Mouse (Mus musculus) frontal cortex, postnatal 25 days (tissue): ENCODE results near the gene Sox9.

Experiments
- DNase-seq, 2 experiments: peaks; one replicate each; pipeline ENCODE4 v3.0.0; 2022; ENCODE audit warnings: low spot score in 2 of 2

Gene Sox9

GRCm38 (mm10) chr11:112798831-112799382 lies 16.9 kb downstream of the Sox9 start:
- DNase-seq: no peak

GRCm38 (mm10) chr11:112801189-112801818 lies 19.3 kb downstream of the Sox9 start:
- DNase-seq: no peak

- DNase-seq: no peak
Measured at GRCm38 (mm10) chr11:112807838-112808506, 25.9 kb downstream of the Sox9 start.

- DNase-seq: no peak
Measured at GRCm38 (mm10) chr11:112810447-112811151, 28.6 kb downstream of the Sox9 start.

DNA sequence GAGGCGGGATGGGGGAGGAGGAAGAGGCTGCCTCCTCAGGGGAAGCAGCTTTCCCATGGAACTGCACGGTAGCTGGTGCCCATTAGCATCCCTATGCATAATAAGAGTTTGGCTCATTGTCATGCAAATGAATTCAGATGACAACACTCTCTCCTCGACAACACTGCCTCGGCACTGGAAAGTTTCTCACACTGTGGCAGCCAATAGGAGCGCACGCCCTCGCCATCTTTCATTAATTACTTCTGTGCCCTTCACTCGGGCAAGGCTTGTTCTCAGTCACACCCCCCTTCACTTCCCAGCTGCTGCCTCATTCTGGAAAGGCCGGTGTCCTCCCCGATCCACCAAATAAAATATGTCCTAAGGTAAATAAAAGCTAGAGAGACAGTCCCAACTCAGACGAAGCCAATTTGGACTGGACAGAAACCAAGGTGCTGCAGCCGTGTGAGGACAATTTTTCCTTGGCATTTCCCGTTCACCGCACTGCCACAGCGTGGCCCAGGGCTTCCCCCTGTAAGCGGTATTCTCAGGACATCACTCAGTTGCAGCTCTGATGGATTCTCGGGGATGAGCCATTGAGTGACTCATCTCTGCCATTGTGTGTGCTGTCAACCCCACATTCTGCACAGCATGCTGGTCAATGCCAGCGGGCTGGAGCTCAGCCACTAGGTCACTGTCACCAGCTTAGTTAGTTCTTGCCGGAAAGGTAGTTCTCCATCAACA lies 29.3 kb downstream of the Sox9 start:
- peak in 1 of 2 experiments; percentile 38 for DNase-seq

DNA sequence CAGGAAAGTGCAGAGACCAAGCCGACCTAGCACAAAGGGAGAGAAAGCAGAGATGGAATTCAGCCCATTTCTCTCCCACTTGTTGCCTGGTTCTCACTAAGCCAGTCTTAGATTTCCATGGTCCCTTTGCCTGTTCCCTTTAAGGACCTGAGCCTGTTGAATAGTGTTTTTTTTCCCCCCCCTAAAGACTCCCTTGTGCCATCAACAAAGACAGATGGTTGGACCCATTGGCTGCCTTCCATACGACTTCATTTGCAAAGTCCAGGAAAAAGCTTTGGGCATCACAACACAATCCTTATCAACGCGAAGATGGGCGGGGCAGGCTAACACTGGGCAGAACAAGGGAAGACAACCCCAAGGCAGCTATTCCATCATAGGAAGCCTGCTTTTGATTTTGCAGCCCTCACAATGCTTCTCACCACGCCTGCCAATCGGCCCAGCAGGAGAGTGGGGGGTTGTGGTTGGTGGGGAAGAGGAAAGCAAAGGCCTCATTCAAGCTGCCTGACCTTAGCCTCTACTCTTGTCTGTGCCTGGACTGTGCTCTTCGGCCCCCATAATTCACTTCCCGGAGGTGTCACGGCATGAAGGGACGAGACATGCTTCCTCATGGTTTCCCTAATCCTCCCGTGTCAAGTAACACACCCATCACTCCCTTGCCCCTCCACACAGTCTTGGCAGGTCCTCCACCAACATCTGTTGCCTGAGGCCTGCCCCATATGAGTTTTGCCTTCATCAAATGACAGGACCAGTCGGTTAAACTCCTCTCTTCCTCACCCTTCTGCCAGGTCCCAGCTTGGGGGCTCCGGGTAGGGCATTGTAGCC lies 36.0 kb downstream of the Sox9 start:
- DNase-seq: no peak

DNA sequence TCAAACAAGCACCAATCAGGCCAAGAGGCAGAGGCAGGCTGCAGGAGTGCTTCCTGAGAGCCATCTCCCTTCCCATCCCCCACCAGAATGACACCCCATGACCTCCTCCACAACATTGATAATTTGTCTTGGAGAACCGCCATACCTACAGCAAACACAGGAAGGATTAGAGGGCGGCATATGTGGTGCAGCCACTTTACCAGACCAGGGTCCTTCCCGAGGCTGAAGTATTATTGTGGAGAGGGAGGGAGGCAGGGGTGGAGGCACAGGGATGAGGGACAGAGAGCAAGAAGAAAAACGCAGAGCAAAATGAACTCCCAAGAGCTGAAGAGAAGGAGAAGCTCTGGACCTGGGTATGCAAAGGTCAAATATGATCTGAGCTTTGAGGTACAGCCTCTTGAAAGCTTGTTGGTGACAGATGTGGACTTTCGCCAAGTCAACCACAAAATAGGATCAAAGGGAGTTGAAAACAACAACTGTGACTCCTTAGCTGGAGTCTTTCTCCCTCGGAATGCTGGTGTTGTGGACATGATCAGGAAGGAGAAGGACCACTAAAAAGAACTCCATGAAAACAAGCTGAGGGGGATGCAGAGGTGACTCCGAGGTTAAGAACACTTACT lies 36.7 kb downstream of the Sox9 start:
- DNase-seq: no peak

- DNase-seq: no peak
Measured at GRCm38 (mm10) chr11:112821536-112821935, 39.5 kb downstream of the Sox9 start.

GRCm38 (mm10) chr11:112824146-112824545 lies 42.1 kb downstream of the Sox9 start:
- no peak for DNase-seq

DNA sequence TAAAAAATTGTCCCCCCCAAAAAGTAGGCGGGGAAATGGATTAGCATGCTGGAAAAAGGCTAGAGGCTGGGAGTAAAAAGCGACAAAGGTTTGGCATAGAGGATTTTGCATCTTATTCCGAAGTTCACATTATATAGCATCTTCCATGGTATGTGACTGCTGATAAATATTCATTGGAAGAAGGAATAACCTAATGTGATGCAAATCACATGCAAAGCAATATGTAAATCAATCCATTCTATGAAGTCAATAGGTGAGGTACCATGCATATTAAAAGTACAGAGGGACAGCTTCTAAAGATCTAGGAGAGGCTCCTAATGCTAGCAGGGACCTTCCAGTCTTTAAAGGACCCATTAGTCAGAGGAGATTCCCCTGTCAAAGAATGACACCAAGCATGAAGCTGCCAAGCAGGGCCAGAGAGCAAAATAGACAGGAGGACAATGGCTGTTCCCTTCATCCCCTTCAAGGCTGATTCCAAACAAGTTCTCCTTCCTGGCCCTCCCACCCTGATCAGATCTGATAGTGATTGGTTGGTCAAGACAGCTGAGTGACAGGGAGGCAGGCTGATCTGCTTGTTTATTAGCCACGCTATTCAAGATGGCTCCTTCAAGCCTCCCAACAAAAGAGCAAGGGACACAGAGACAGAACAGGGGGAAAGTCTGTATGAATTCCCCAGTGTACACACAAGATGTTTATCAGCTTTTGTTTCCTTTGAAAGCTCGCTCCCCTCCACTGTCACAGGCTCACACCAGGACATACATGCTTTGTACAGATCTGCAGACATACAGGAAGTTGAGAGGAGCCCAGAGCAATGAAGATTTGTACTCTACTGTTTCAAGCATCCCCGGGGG lies 44.4 kb downstream of the Sox9 start:
- DNase-seq: no peak

DNA sequence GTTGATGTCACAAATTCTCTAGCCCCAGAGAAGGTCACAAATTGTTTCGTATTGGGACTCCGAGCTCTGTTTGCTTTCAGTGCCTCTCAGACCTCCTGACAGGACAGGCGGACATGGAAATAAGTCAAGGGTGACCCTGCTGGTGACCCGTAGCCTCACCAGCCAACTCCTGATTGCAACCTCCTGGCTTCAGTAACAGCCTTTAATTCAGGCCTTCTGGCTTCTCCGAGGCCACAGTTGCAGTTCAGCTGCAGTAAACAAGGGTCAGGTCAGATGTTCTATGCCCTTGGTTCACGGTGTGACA lies 45.0 kb downstream of the Sox9 start:
- no peak for DNase-seq

GRCm38 (mm10) chr11:112828553-112829287 lies 46.7 kb downstream of the Sox9 start:
- no peak for DNase-seq

DNA sequence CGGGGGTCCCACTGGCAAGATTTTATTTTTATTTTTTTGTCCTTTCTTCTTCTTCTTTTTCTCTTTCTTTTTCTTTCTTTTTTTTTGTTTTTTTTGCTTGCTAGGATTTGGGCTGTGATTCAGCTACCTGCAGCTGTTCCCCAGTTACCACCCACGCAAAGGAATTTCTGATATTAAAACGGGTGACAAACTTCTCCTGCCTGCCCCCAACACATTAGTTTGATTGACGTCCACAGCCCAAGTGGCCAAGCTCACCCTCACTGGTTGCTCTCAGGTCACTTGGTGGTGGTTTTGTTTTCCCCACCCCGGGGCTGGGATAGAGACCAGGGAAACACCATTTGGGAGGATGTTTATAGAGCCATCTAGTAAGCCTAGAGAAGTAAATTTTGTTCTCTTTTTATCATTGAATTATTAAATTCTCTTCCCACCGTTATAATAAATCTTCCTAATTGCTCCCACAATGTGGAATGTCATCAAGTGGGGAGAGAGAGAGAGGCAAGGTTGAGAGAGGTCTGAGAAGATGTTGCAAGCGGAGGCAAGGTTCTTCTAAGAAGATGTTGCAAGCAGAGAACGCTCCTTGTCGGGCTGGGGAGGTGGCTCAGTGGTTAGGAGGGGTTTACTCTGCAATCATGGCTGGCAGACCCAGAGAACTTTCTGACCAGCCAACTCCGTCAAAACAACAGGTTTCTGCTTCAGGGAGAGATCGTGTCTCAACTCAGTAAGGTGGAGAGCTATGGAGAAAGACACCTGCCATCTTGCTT lies 52.4 kb downstream of the Sox9 start:
- no peak for DNase-seq

DNA sequence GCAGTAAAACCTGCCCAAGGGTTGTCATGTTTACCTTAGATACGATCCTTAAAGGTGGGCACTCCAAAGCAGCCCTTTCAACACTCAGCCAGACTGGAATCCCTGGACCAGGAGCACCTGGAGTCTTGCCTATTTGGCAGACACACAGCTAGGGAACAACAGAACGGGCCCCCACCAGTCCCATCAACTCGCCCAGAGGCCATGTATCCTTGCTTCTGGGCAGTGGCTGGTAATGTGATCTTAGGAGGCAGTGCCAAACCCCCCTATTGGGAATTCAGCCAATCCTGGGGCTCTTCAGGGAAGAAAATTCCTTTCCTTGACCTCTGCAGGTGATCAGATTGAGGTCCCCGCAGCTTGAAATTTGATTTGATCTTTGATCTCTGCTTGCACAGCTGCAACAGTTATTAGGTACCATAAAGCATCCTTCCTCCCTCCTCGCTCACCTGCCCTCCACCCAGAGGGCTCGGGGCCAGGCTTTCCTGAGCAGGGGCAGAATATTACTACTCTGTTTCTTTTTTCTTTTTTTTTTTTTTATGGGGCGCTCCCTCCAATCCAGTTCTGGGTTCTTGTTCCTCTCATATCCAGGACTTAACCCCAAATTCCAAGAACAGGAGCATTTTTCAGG lies 53.6 kb downstream of the Sox9 start:
- no peak for DNase-seq
